Mouse (Mus musculus) frontal cortex, postnatal 14 days (tissue): Measurements from ENCODE around the gene Gm28308.
A peak's percentile ranks its signal among the peaks of the same experiment; 100 is the strongest.

Experiments used
- DNase-seq, 2 experiments: peaks; one replicate each; pipeline ENCODE4 v3.0.0; 2022; ENCODE audit warnings: low spot score in 2 of 2

Gm28308 gene

DNA sequence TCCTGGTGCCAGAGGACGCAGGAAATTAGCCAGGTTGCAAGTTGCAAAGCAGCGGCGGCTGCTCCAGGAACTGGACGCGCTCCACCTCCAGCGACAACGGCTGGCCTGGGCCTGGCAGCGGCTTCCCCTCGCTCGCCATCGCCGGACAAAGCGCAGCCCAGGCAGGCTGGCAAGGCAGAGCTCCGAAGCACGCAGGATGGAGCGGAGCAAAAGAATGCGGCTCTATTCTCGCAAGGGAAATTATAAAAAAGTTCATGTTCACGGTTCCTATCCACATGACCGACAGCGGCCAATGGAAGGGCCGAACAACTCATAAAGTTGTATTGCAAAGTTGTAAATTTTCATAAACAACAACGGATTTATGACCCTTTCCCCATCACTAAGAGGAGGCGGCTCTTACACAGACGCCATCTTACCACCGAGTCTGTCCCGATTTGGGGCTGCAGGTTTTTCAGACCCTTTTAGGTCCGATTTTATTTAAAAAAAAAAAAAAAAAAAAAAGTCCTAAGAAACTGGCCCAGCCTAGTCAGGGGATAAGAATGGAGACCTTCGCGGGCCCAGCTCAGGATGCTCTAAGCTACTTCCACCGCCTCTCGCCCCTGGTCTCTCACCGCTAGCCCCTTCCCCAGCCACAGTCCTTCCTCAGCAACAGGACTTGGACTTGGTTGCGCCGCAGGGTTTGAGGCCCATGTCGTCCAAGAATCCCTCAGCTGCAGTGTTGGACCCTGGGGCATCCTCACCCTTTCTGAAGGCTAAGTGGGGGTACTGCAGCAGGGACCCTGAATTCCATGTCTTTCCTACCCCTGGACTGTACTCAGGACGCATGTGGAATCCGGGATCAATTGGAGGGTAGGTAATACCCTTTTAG is at the start of gene Gm28308, which contains the start of gene Hoxa3:
Gene Gm28308 (minus strand): TSS at position 221 of the 868 bp plus-strand sequence.
Gene Hoxa3 (minus strand): TSS at position 218 of the 868 bp plus-strand sequence.
- DNase-seq, result no peak

DNA sequence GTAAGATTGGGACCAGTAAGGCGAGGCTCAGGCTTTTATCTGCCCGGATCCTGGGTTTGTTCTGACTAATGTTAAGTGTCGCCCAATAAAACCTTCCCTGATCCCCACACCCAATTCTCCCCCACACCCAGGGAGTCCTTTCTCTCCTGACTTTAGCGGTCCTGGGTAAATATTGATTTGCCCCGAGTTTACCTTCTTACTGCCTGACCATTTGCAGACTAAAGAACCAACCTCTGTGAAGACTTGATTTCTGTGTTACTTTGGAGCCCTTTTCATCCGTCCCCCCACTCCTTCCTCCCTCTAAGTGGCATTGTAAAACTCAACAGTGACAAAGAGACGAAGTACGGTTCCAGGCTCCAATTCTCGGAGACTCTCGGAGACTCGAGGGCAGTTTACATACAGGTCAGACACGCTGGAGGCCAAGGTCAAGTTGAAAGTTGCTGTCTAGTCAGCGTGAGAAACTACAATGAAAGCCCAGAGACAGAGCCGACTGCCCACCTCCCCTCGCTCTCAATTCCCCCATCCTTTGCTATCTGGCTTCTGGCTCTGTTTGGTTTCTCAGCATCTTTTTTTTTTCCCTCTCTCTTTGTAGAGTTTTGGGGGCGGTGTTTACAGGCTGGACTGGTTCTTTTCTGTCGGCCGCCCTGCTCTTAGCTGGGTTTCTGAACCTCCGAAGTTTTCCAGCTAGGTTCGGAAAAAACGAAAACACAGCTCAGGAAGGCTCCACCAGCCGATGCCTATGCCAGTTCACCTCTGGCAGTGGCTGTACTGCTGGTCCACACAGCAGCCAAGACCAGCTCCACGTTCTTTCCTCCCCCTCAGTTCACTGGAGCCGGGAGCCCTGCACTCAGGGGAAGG is 49.6 kb upstream of the Gm28308 start:
- DNase-seq, result no peak

DNA sequence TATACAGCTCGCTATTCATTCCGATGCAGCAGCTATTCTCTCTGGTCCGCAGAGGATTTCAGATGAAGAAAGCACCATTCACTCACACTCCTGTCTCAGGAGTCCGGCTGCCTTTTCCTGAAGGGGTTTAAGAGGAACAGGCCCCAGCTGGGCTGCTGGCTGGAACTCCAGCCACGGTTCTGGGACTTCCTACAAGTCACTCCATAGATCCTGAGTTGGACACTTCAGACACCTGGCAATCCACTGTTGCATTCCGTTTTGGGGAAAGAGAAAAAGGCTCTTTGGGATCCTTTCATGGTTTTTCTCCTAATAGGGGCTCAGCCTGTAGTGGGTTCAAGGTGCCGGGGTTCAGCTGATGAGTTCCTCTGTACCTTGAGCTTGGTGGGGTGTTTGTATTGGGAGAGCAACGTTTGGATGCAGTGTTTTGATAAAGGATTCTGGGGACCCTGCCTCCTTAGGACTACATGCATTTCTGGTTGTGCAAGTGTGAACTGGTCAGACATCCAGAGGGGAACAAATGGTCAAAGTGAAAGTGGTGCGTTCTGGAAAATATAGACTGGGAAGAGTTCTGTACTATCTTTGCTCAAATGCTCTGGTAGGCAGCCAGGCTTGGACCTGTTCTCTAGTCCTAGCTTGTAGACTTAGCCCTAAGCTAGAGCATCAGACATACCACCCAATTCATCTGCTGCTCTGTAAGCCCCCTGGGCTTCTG is 48.8 kb upstream of the Gm28308 start:
- DNase-seq, result no peak

DNA sequence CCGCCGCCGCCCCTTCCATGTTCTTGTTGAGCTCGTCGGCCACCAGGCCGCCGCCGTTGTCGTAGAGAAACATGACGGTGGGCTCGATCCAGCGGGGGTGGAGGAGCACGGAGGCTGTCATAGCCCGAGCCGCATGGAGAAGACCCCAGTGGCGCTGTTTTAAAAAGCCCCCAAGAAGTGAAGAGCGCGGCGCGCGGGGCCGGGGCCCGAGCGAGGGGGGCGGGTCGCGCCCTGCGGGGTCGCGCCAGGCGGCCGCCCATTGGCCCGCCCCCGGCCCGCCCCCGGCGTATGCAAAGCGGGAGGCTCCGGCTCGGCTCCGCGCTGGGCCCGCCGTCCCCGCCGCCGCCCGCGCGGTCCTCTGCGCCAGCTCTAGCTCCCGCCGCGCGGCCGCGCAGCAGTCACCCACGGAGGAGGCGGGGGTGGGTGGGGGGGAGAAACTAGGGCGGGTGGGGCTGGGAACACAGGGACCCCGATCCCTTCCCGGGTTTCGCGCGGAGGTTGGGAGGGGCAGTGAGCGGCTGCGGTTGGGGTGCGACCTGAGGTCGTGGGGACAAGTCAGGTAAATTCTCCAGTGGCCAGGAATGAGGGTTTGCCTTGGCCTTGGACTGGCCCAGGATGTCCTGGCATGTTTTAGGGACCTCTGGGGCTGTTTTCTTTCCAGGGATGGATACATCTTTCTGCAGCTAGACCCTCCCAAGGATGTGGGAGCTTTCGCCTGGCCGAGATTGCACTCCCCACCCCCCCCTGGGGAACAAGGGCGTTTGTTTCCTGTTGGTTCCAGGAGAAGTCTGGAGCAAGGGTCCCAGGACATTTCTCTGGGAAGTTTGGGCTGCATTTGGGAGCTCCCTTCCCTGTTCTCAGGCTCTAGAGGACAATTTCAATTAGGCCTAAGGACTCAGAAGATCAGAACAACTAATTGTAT is 47.8 kb upstream of the Gm28308 start, which contains the start of gene Hoxa13:
Gene Hoxa13 (minus strand): TSS at position 227 of the 922 bp plus-strand sequence.
- DNase-seq, result no peak

DNA sequence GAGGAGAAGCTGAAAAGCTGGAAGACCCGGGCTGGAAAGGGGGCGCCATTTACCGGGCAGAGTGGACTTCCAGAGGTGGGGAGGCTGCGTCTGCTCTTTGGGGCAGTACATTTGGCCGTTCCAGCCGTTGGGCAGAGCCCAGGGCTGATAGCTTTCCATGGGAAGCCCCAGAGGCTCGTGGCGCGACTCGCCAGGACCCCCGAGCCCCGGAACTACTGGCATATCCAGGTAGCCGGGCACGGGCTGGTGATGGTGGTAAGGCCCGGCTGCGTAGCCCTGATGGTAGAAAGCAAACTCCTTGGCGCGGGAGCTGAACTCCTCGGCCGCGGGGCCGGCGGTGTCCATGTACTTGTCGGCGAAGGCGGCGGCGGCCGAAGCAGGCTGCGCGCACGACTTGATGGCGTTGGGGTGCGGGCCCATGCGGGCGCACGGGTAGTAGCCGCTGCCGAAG is 46.7 kb upstream of the Gm28308 start:
- DNase-seq, result no peak

DNA sequence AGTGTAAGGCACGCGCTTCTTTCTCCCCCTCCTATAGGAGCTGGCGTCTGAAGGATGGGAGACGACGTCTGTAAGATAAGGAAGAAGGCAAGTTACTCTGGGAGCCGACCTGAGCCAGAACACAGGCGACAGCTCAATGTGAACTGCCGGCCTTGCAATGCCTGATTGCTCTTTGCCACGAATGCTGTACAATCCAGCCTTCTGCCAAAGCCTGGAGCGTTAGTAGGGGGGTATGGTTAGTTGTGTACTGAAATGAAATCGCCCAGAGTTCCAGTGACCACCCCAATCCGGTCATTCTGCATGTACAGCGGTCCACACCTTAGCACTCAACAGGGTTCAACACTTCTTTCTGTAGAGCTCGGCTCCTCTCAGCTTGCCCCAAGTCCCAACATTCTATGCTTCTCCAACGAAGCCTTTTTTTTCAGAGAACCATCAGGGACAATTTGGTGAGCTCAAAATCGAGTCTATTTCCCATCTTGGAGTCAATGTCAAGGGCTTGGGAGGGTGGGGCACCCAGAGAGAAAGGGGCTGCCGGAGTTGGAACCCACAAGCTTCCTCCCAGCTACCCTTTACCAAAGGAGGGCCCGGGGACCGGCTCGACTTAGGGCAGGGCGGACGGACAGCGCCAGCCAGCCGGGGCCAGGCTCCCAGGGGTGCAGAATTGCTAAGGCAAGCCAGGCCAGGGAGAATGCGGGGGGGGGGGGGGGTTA is 46.1 kb upstream of the Gm28308 start:
- DNase-seq, result no peak

DNA sequence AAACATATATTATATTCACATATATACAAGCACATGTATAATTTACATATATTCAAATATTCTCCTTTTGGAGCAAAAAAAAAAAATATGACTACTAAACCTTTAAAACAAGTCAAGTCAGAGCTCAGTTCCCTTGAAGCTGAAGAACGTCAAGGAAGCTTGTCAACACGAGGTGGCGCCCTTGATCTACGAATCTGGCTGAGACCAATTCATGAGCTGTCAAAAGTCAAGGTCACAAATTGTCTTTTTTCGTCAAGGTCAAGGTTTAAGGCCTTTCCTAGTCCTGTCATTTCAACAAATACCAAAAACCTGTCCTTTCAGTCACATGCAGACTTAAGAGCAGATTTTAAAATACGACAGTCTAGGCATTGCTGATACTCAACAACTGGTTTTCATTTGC is 43.8 kb upstream of the Gm28308 start:
- DNase-seq, result peak in 1 of 2 experiments; percentile 57

DNA sequence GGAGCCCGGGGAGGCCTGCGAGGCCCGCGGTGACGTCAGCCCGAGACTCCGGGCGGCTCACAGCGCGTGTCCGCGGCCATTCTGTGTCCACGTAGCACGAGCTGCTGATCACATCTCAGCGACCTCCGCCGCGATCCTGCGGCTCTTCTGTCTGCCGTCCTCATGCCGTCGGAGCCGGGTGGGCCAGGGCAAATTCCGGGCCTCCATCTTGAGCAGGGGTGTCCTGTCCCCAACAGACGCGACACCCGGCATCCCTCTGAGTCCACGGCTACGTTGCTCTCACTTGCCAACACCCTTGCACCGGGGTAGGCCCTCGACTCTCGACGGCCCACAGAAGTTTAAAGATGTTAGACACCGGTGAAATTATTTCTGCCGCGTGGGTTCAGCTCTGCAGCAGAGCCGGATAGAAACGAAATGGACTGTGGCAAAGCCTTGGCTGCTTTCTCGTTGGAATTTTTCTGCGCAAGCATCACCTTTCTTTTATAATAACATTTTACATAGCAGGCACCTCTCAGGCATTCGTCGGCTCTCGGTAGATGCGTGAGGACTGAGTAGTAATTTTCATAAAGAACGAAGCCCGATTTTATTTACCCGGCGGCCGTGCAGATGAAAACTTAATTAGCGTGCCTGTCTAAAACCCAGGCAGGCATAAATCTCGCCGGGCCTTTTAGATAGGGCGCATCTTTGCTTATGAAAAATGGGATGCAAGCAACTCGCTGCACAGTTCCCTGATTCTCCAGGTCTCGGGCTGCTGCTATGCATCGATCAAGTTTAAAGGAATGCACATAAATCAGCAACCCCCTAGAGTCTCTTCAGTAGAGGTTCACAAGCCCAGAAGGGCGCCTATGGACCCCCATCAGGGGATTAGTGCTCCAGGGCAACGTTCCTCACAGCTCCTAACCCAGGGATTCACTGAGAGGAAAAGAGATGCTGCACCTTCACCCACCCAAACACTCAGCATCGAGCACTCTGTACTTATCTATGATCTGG is 40.7 kb upstream of the Gm28308 start:
- no peak for DNase-seq

DNA sequence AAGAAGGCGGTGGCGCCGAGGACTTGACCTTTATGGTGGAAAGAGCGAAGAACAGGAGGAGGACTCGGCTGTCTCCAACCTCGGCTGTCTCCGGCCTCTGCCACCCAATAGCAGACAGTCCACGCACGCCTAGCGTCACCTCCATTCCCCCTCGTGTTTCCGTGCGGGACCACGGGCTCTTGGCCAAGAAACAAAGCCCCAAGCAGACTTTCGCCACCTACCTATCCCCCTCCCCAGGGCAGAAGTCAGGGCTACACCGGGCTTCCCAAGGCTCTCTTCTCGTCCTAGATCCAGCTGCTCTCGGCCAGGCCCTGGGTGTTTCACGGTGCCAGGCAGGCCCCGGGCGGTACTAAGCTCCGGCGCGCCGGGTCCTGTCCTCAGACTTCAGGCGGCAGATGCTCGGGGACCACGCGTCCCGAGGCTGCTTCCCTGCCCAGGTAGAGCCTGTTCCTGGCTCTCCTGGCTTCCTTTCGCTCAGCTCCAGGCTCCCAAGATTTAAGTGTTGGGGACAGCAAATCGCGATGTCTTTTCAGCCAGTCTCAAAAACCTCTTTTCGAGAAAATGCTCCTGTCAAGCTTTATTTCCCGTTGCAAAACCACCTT is 39.7 kb upstream of the Gm28308 start:
- DNase-seq, result no peak

DNA sequence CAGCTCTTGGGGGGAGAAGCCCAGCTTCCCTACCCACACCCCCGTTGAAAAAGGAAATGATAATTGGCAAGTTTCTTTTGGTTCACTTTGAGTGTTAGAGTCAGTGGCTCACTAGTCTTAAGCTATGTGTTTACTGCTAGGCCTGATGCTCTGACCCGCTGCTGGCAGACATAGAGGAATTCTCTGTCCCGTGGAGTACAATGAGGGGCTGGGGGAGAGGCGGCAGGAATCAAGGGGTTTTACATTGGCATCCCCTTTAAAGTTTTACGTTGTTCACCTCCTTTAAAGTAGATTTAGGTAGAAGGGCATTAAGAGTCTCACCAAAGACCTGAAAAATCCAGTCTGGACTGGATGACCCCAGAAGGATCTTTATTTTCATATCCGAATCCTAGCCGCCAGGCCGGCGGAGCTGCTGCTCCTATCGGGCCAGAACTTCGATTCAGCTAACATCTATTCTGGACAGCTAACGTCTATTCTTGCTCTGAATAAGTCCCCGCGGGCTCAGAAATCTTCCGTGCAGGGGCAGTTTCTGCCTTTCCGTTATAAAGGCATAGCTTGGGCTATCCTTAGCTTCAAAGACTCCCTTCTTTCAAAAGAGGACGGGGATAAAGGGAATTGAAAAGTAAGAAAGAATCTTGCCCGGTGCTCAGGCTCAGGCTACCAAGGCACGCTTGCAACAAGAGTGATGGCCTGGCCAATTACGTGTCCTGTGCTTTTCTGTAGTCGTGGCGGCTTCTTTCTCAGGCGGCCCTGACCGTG is 39.1 kb upstream of the Gm28308 start:
- no peak for DNase-seq

DNA sequence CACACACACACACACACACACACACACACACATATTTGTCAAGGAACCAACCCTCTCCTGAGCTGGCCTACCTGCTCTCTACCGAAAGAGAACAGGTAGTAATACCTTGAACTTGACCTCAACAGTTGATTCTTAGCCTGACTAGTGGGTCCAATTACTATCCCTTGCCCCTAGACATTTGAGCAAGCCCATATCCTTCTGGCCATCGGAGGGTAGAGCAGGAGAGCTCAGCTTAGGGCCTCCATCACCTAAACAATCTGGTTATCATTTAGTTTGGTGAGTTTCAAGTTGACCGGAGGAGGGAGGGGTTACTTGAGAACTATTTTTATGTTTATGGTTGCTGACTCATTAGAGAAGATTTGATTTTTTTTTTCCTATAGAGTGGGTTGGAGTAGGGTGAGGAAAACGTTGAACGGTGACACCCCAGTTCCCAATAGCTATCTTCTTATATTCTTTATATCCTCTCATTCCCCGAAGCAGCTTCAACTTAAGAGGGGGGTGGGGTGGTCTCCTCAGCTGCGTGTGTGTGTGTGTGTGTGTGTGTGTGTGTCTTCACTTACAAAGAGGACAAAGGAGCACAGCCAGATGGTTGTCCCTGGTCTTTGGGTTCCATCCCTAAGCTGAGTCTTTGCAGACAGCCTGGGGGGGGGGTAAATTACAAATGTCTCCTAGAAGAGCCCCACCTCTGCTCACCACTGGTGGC is 38.2 kb upstream of the Gm28308 start:
- no peak for DNase-seq

DNA sequence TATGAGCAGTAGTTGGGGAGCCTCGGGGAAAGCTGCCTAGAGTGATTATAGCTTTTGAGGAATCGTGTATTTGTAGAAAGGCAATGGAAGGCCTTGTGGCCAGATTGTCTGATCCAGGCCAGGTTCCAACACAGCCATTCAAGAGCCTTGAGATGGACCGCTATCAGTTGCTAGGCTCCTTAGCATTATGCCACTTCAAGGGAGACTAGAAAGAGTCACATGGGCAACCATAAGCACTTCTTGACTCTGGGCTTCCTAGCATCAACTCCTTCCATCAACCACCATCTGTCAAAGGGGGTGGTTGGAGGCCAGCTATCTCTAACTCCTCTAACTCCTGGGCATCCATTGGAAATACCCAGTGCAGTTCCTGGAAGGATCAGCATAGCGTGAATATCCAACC is 36.7 kb upstream of the Gm28308 start:
- no peak for DNase-seq

DNA sequence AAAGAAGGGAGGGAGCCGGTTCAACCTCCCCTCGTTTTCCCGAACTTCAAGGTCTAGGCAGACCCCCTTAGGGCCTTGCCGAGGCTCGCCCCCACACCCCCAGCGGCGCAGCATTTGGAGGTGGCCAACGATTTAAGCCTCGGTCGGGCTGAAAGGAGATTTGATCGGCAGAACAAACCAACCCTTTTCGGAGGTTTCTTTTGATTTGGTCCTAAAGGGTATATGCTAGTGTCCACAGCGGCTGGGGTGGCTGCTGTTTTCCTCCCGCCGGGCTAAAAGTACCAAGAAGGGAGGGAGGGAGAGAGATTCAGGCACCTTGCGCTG is 36.2 kb upstream of the Gm28308 start:
- DNase-seq, result no peak

DNA sequence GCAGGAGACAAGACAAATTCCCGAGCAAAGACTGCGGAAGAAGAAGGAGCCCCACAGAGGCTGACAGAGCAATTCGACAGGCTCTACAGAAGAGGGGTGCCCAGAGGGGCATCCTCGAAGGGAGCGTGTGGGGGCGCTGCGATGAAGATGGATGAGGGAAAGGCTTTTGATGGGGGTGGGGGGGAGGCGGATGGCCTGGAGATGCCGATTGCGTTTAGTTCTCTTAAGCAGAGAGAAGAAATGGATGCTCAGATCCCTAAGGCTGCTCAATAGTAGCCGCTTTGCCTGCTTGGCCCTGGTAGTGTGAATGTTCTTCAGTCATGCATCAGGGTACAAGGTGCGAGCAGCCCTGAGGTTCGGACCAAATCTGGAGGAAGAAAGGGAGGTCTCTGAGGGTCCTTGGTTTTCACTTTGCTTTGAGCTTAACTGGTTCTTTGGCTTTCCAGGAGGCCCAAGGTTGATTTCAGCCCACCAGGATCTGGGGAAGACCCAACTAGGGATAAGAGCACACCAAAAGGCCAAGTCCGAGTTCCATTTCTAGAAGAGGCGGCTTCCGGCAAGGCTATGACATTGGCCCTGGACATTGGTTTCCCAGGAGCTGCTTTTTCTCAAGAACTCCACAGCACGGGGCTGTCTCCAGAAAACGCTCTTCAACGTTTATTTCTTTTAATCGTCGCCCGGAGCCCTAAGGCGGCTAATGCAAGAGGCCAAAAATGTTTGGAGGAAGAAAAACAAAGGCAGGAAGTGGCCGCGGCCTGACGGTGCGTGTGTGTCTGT is 35.7 kb upstream of the Gm28308 start:
- no peak for DNase-seq

DNA sequence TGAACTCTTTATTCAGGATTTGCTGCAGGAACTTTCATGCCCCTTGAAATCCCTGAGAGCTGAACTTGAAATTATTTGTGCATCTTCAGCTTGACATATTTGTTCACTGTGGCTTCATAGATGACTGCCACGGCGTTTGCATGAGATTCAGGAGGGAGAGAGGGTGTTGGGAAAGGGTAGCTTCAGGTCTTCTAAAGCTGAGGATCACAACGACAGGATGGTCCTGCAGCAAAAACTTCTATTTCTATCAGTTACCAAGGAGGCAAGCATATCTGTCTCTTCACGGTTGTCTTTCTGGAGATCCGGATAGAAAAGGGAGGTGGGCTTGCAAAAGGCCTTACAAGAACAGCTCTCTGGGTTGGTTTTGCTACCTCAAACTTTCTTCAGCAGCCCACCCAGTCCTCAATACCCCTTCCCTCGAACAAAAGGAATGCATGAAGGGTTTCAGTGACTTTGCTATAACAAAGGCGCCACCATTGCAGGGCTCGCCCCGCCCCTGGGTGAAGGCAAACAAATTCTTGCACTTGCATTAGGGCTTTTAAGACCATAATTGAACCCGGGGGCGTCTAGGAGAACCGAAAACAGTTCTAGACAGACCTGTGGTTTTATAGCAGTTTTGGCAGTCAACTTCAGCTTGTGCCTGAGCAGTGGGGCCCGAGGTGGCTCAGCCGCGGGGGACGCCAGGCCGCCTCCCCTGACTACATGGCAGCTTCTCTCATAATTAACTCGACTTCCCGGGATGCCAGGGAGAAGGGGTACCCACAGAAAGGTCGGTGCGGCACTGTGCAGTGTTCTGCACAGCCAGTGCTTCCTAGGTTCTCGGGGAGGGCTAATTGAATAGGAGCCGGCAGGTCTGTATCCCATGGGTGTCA is 34.9 kb upstream of the Gm28308 start:
- no peak for DNase-seq
